Mouse (Mus musculus) adrenal gland, adult 10 weeks (tissue): ENCODE measurements around the gene Mlc1. TPM values are rescaled to one million over a fixed set of nuclear protein-coding genes. Genes with fewer than 3 reads are reported as not detected.

ENCODE experiments used
- polyA plus RNA-seq: library from polyadenylated mRNA; stranded (reverse); fragments of 350-450 nt; fragmentation: Illumina TruSeq; extraction: RNeasy Lipid Tissue Mini Kit (QIAGEN cat#74804); gene quantifications from one replicate; pipeline ENCODE4 v1.2.3, GENCODE M21; 2014; ENCODE audit warnings: low read depth, low replicate concordance

Gene Mlc1
- polyA plus RNA-seq: not detected

DNA sequence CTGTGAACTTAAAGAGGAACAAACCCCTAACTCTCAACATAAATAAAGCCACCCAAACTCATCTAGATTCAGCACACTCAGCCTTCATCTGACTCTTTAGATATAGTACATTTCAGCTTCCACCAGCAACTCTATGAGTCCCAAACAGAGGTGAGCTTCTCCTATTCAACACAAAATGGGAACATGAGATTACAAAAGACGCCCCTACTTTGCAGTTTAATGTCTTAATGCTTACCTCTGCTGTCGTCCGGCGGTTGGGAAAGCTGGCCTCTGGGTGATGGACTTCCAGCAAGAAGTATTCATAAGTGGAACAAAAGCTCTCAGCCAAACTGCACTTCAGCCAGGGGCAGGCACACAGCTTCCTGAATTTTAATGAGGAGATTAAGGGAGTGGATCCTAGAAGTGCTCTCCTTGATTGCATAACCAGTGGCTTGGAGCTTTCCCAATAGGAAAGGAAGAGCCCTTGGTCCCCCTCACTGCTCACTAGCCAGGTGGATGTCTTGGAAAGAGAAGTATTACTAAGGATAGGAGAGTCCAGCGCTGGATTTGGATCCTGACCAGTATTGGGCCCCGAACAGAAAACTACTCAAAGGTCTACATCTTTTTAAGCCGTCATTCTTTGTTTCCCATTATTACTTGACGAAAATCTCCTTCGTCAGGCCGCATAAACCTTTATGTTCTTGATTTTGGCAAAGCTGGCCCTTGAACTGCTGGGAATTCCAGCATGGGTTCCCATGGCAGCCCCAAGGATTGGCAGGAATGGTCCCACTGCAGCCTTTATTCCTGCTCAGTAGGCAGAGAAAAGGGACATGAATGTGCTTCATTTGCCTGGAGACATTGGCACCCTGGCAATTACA lies at the start of gene Mlc1:
Mlc1 (minus strand) TSS at position 727 of the 857 bp plus-strand sequence.

DNA sequence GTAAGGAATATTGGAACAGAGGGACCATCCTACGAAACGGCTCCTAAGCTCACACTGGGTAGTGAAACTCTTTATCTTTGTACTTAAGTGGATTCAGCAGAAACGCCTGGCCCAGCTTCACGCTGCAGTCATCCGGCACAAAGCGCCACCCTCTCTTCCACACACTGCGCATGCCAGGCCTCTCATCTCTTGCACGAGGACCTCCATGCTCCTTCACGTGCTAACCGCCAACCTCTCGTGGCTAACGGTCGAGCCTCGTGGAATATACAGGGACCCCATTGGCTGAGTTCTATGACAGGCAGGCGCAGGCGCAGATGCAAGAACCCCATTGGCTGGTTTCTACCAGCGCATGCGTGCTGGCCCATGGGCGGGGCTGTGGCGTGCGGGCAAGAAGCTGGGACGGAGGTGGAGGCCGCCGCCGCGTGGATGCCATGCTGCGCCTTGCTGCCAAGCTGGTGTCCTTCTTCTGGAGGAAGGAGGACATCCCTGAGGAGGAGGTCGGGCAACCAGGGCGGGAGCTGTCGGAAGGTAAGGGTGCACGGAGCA lies 3.8 kb upstream of the Mlc1 start, which contains the start of gene Mov10l1:
Mov10l1 (plus strand) TSS at position 376 of the 546 bp plus-strand sequence.

DNA sequence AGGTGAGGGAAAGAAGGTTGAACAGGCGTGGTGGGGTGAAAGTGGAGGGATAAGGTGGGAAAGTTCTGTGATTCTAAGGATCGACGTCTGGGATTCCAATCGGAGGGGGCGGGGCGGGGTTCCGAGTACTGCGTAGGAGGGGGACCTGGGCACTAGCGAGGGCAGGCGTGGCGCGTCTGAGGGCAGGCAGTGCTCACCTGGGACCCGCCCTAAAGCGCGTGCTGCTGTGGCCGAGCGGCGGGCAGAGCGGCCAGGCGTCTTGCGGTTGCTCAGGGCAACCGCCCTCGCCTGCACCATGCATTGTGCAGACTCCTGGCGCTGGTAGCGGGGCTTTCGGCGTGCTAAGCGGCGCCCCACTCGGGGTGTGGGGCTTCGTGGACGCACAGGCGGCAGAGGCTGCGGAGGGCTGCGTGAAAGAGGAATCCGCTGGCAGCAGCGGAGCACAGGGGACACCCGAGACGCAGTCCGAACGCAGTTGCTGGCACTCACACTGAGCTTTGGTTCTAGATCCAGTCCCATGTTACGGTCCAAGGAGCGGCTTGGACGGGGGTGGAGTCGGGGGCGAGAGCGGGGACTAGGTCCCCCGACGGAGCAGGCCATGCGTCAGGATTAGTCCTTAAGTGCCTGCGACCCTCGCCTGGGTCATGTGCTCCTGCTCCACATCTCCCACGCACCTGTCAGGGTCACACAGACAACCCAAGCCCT lies 24.3 kb downstream of the Mlc1 start, which contains the start of gene Ttll8:
Ttll8 (minus strand) TSS at position 51 of the 705 bp plus-strand sequence.

Other genes with a start within 250 kb of the Mlc1 start
- gene Brd1, start 244.8 kb downstream of the Mlc1 start, polyA plus RNA-seq: 22.7 TPM
- gene Zbed4, start 227.3 kb downstream of the Mlc1 start, polyA plus RNA-seq: 11.8 TPM
- gene Alg12, start 159.7 kb downstream of the Mlc1 start, polyA plus RNA-seq: 4.4 TPM
- 5.5 TPM for gene Creld2, start 159.4 kb downstream of the Mlc1 start, polyA plus RNA-seq
- gene Pim3, start 116.8 kb downstream of the Mlc1 start, polyA plus RNA-seq: 3.5 TPM
- not detected for gene Ttll8, start 24.6 kb downstream of the Mlc1 start, polyA plus RNA-seq
- gene Mov10l1, start 3.9 kb upstream of the Mlc1 start, polyA plus RNA-seq: not detected
- not detected for gene Panx2, start 80.7 kb upstream of the Mlc1 start, polyA plus RNA-seq
- gene Trabd, start 96.1 kb upstream of the Mlc1 start, polyA plus RNA-seq: 3.2 TPM
- gene Selenoo, start 110.1 kb upstream of the Mlc1 start, polyA plus RNA-seq: 5.4 TPM
- gene Tubgcp6, start 144.1 kb upstream of the Mlc1 start, polyA plus RNA-seq: 1.6 TPM
- not detected for gene Hdac10, start 149.7 kb upstream of the Mlc1 start, polyA plus RNA-seq
- gene Mapk12, start 161.7 kb upstream of the Mlc1 start, polyA plus RNA-seq: 1.4 TPM
- gene Mapk11, start 170.6 kb upstream of the Mlc1 start, polyA plus RNA-seq: 0.47 TPM
- 4.9 TPM for gene Plxnb2, start 201.8 kb upstream of the Mlc1 start, polyA plus RNA-seq
- 0.29 TPM for gene Dennd6b, start 217.5 kb upstream of the Mlc1 start, polyA plus RNA-seq
- gene Ppp6r2, start 232.5 kb upstream of the Mlc1 start, polyA plus RNA-seq: 12.2 TPM